Mouse (Mus musculus): ENCODE results near the gene Epha10.
"Not testable (repeated sequence)": the region's sequence is repeated elsewhere in the genome, so short reads cannot be mapped to it uniquely, and the experiment has no call there.

Gene Epha10

DNA sequence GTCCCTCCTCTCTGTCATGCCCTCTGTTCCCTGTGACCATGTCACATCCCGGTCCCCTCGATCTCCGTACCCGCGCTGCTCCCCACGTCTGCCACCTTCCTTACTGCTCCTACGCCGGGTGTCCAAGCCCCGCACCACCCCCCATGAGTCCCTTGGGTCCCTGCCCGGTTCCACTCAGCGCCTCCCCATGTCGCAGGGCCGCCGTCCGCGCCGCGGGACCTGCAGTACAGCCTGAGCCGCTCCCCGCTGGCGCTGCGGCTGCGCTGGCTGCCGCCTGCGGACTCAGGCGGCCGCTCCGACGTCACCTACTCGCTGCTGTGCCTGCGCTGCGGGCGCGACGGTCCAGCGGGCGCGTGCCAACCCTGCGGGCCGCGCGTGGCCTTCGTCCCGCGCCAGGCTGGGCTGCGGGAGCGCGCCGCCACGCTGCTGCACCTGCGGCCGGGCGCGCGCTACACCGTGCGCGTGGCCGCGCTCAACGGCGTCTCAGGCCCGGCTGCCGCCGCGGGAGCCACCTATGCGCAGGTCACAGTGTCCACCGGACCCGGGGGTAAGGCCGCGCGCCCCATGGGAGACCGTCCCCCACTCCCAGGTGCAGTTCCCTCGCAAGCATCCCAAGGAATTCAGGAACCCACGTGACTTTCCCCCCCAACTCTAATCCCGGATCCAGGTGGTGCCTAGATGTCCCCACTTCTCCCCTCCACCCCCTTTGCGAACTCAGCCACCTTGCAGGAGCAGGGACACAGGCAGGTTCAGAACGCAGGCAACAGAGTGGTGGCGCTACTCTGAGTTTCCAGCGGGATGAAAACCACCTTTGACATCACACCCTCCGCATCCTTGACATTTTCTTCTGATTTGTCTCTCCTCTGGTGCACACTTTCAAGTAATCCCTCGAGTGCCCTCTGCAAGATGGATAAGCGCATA is 14.1 kb downstream of the Epha10 start:
- no peak for DNase-seq (ENCODE audit: low read depth, low spot score)

DNA sequence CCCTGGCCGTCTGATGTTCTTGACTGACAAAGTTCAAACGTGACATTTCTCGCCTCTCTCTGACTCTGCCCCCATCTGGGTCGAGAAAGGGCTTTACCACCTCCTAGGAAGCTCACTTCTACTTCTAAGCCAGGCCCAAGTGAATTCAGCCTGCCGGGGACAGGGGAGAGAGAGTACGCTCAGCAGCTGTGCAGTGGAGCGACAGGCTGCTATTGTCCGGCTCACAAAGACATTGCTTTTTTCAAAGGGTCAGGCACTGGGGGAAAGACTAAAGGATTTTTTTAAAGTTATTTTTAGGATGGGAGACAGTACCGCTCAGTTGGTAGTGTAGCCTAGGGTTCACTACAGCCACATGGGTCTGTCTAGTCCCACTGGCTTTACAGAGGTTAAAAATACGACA is 17.7 kb downstream of the Epha10 start:
- no peak for DNase-seq (ENCODE audit: low read depth, low spot score)

DNA sequence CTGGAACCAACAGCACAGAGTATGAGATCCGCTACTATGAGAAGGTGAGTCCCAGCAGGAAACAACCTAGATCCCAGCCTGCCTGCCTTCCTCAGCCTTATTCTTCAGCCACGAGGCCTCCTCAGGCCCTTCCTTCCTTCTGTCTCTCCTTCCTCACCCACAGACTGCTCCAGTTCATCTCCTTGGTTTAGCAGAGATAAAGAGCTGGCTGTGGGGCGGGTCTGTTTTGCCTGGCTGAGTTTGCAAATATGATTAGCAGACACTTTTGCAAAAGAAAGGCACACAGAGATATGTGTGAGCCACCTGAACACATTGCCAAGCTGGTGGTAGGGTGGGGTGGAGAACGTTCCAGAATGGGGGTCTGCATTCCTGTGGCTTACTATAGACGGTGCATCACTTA is 19.2 kb downstream of the Epha10 start:
- DNase-seq (ENCODE audit: low read depth, low spot score), result no peak

DNA sequence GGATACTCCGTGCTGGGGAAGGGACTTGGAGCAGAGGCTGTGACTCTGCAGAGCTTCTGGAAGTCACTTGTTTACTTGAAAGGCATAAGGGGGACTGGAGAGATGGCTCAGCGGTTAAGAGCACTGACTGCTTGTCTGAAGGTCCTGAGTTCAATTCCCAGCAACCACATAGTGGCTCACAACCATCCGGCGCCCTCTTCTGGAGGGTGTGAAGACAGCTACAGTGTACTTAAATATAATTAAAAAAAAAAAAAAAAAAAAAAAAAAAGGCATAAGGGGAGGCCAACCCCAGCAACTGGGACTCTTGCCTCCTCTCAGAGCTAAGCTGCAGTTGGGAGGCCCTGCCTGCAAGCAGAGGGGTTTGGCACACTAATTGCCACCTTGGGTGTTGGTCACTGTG is 24.7 kb downstream of the Epha10 start:
- no peak for DNase-seq (ENCODE audit: low read depth, low spot score)

DNA sequence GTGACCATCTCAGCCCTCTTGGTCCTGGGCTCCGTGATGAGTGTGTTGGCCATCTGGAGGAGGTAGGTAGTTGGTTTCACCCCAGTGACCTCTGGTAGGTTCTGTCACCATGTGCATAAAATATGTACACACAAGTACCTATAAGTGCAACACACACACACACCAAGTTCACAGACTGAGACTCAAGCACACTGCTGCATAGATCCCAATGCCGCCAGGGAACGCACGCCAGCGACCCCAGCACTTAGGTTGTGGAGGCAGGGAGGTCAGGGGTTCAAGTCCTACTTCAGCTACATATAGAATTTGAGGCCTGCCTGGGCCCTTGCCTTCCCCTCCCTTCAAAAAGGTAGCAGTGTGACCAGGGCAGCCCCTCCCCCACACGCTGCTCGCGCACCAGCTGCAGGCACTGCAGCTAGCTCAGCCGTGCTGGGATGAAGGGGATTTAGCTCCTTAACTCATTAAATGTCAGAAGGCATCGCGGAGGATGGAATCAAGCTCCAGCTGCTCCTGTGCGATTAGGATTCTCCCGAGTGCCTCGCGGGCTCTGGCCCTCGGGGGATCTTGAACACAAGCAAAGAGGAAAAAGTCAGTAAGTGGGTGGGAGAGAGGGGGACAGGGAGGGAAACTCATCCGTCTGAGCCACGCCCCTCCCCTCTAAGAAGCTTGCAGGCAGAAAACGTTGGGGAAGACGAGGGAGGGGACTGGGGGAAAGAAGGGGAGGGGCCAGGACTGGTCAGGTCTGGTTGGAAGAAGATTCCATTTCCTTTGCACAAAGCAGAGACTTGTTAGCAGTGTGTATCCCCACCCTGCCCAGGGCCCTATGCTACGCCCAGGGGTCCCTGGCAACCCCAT is 25.5 kb downstream of the Epha10 start:
- peak; percentile 74 for DNase-seq (ENCODE audit: low read depth, low spot score)

DNA sequence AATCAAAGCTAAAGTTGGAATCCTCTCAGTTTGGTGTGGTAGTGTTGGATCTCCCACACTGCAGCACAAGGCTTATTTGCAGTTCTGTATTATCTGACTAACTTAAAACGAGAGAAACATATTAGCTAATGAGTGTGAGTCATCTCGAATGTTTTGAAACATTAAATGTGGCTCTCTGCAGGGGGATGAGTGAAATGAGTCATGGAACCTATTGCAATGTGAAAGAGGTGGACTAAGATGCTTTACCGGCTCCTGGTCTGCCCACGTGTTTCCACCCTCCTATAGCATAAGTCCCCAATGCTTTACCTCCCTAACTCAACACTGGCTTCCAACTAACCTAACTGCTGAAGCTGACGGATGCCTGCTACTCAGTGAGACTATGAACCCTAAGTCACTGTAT is 47.4 kb downstream of the Epha10 start:
- DNase-seq (ENCODE audit: low read depth, low spot score), result no peak

DNA sequence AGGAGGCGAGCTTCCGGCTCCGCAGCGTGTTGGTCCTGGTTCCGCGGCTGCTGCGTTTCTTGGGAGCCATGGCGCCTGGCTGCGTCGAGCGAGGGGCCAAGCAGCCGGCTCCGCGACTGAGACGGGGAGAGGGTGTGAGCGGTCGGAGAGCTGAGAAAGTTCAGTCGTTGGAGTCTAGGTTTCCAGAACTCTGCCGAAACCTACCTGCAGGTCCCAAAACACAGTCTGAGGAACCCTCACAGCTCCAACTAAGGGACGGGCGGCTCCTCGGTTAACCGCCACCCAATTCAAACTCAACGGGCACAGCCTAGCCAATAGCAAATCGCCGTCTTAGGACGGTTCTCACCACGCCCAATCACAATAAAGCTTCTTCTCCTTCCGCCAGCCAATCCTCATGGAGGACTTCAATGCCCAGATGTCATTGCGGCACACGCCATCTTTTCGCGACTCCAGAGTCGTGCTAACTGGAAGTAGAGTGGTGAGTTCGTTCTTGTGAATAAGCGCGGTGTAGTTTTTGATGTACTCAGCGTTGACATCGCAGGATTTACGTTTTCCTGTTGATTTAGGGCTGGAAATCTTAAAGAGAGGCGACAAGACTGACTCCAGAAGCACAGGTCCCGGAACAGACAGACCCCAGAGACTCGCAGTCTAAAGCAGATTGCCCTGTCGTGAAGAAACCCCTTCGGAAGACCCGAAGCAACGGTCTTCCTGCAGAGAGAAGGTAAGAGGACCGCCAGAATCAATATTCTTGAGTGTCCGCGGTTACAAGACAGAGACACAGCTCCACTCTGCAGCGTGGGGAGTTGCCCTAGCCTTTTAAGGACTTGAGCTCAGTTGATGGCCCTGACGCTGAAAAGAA is 56.1 kb downstream of the Epha10 start, which contains the start of gene 9930104L06Rik:
TSS of gene 9930104L06Rik (plus strand) at position 436 of the 859 bp plus-strand sequence.
- peak; percentile 89 for DNase-seq (ENCODE audit: low read depth, low spot score)

DNA sequence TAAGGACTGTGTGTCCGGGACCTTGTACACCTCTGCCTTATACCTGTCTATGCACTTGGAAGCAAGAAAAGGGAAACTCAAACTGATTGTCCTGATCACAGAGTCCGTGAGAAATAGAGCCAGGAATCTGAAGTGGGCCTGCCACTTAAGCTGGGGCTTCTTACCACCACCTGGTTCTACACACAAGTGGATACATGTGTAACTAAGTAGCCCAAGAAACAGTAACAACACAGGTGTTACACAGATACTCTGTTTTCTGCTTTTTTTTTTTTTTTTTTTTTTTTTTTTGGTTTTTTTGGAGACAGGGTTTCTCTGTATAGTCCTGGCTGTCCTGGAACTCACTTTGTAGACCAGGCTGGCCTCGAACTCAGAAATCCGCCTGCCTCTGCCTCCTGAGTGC is 58.5 kb downstream of the Epha10 start, which contains the start of gene Cdca8:
TSS of gene Cdca8 (minus strand) at position 101 of the 400 bp plus-strand sequence.
- not testable (repeated sequence) for DNase-seq (ENCODE audit: low read depth, low spot score)

DNA sequence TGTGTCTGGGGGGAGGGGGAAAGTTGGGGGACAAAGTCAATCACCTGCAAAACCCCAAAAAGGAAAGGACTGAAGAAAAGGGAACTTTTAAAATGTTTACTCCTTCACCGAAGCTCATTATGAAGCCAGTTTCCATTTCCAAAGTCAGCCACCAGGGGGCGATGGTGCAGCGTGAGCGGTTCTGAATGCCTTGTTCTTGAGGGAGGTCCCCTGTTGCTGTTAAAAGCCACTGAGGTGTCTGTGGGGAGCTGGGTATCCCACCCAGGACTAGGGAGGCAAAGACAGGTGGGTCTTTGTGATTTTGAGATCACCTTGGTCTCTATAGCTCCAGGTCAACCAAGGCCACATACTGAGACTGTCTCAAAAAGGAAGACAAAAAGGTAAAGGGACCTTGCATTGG is 62.3 kb downstream of the Epha10 start:
- DNase-seq (ENCODE audit: low read depth, low spot score), result peak; percentile 20

DNA sequence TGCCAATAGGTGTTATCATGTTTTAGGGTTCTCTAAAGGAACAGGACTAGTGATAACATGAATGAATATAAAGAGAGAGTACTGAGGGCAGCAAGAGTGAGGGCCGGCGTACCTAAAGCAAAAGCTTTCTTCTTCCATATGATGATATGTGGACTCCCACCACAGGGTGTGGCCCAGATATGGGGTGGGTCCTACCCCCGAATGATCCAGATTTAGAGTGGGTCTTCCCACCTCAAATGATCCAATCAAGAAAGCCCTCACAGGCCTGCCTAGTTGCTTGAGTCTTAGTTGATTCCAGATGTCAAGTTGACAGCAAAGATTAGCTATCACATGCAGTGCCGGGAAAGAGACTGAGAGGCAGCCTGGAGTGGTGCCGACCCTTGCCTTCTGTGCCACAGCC is 63.1 kb downstream of the Epha10 start:
- no peak for DNase-seq (ENCODE audit: low read depth, low spot score)

DNA sequence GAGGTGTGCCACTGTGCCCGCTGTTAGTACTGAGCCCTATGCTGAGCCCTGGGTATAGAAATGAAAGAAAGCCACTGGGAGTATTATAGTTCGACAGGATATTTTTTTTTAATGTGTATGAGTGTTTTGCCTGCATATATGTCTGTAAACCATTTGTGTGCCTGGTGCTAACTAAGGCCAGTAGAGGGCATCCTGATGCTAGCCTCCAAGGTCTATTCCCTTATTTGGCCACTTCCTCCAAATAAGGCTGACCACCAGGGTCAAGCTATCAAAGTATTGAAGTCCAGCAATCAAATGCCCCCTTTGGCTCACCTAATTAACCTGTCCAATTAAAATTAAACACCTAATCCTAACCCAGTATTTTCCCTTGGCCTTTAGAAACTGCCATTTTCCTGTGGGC is 64.3 kb downstream of the Epha10 start:
- no peak for DNase-seq (ENCODE audit: low read depth, low spot score)

DNA sequence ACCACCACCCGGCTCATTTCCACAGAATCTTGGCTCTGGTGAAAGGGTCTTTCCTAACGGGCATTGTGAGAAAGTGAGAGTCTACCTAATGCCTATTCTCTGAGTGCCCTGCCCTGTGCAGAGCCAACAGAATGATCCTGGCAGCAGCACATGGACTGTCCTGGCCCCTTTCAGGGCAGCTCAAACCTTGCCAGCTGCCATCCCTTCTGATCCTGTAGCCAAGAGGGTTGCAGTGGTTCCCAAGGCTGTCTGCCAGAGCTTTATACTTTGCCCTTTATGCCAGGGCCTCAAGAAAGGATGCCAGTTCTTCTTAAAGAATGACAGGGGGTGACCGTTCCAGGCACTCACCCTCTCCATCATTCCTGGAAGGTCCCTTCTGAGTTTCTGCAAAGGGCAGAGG is 68.8 kb downstream of the Epha10 start:
- no peak for DNase-seq (ENCODE audit: low read depth, low spot score)

DNA sequence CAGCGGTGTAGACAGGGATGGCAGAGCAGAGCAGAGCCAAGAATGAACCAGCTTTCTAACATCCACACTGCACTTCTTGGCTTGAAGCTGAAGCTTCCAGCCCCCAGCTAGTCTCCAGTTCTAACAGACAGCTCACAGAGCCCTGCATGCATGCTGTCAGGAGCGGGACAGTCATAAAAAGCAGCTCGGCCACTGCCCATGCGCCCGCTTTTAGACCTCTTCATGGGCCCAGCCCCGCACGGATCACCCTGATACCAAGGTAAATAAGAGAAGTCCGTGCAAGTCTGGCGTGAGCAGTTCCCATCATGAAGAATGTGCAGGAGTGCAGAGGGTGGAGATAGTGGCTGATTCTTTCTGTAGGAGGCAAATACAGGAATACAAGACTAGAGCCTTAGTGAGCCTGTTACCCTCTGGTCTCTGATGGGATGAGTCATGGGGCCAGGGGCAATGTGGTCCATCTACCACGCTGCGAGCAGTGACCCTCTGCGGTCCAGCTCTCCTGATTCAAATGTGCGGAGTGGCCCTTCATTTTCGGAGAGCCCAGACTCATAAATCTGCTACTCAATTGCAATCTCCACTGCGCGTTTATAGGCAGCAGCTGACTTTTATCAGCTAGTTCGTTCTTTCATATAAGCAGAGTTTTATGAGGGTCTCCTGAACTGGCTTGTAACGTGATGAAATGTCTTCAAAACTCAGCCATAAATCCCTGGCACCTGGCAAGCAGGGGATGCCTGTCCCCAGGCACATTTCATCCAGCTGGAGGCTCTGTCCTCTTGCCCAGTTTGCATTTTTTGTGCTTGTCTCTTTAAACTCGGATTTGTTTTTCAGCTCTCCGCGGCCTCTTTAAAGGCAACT is 69.7 kb downstream of the Epha10 start:
- DNase-seq (ENCODE audit: low read depth, low spot score), result no peak

DNA sequence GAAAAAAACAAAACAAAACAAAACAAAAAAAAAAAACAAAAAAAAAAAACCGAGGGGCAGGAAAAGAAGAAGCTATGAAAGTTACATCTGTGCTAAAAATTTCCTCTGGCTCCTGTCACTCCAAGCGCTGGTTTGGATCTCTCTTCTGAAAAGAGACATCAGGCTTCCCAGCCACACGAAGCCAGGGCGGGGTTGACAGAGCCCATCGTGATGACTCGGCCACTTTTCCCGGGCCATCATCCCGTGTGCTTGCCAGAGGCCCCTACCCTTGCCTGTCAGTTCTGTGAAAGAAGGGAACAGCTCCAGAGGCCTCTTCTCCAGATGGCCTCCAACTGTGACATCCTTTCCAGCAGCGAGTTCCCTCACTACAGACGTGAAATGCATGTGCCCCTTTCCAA is 70.3 kb downstream of the Epha10 start:
- no peak for DNase-seq (ENCODE audit: low read depth, low spot score)

DNA sequence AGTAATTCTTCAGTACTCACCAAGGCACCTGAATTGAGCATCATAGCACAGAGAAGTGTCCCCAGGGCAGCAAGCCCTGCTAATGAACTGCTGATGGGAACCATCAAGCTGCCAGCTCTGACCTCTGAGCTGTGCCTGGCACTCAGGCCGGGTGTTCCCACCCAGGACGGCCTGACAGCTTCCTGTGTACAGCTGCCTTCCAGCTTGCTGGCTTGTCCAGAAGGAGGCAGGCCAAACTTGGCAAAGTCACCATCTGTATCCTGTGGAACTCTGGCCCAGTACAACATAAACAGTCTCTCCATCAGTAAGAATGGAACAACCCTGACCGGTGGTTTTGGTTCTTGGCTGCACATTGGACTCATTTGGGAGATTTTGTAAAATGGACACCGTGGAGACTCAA is 72.8 kb downstream of the Epha10 start:
- no peak for DNase-seq (ENCODE audit: low read depth, low spot score)

DNA sequence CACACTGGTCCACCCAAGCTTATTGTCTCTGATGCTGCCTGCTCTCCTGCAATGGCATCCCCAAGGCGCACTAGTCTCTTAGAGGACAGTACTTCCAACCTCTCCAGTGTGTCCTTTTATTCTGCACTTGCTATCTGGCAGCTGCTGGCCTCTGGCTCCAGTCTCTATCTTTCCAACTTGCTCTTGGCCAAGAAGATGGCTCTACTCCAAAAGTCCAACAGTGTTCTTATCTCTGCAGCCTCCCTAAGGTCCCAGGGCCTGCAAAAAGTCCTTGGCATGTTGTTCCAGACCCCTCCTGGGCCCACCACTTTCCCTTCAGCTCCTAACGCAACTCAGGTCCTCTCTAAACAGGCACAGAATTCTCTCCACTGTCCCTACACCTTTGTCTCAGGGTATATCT is 76.6 kb downstream of the Epha10 start:
- DNase-seq (ENCODE audit: low read depth, low spot score), result no peak

DNA sequence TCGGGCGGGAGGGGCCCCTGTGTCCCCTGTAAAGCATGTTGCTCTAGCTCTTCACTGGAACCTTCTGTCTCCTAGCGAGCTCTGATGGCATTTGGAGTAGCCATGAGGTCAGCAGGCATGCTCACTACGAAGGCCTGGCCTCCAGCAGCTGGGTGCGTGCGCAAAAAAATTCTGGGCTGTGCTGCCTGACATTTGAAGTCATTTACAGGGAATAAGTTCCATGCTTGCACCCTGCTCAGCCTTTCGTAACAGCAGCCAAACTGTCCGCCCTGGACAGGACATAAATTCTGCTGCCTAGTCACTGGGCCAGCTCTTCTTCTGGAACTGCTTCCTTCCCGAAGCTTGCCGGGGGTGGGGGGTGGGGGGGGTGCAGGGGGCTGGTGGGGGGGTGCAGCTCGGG is 78.4 kb downstream of the Epha10 start:
- DNase-seq (ENCODE audit: low read depth, low spot score), result no peak

DNA sequence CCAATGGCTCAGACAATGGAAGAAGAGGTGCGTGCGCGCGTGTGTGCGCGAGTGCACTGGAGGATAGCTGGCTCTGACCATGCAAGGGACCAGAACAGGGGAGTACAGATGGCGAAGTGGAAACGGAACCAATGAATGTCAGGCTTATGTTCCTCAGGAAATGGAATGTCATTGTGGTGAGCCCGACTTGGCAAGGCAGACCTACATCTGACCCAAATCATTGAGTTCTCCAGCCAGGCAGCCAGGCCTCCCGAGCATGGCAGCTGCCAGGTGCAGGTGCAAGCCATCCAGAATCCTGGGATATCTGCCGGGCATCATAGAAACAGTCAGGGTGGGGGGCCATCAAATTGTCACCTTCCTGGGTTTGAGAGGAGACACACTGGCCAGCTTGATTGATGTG is 80.2 kb downstream of the Epha10 start:
- DNase-seq (ENCODE audit: low read depth, low spot score), result no peak

DNA sequence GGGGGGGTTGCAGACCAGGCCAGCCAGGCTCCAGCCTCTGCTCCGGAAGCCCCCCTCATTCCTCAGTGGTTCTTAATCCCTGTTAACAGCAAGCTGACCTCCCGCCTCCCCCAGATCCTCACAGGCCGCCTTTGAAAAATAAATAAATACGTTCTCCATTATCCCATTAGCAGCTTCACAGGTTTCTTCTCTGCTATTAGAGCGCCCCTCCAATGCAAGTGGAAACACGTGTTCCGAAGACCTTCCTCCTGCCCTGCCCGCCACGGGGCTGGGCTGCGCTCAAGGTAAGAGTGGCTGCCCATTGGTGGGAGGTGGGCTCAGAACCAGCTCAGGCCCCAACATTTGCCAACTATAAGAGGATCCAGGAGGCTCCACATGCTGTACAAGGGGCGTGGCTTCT is 81.9 kb downstream of the Epha10 start:
- DNase-seq (ENCODE audit: low read depth, low spot score), result no peak

DNA sequence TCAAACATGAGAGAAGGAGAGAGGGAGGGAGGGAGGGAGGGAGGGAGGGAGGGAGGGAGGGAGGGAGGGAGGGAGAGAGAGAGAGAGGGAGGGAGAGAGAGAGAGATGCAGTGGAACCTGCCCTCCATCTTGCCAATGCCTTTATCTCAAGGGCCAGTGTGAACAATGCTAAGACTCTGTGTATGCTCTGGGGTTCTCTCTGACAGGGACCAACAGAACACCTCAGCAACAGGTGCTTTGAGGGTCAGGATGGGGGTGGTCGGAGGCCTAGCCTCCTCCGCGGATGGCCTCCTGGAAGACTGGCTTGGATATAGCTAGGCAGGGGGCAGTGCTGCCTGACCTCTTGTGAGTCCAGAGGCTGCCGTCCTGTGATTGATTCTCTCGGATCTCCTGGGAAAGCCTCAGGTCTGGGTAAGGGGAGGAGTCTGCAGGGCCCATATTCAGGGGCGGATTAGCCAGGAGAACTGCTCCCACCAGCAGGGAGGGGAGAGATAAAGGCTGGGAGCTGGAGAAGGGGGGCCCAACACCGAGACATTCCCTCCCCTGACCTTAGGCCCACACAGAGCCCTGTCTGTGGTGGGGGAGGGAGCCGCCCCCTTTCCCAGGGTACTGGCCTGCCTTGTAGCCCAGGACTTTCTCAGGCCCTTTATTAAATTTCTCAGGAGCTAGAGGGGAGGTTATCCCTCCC is 84.4 kb downstream of the Epha10 start:
- no peak for DNase-seq (ENCODE audit: low read depth, low spot score)
